Mouse (Mus musculus) testis, adult 2 months (tissue): ENCODE measurements around the gene Elmo2.

ENCODE experiments used
- CTCF ChIP-seq: fragments of 200-500 bp; IDR thresholded peaks from 2 replicates; pipeline ENCODE4 v1.5.1; 2012; ENCODE audit warnings: low read depth, mild to moderate bottlenecking, inconsistent platforms, low read length, moderate library complexity; ENCODE audit not compliant: control insufficient read depth, insufficient read depth, insufficient replicate concordance
- POLR2A ChIP-seq: fragments of 200-500 bp; IDR thresholded peaks from 2 replicates; pipeline ENCODE4 v1.6.1; 2012; ENCODE audit warnings: low read depth, mild to moderate bottlenecking, inconsistent platforms, low read length, moderate library complexity; ENCODE audit not compliant: control insufficient read depth

DNA sequence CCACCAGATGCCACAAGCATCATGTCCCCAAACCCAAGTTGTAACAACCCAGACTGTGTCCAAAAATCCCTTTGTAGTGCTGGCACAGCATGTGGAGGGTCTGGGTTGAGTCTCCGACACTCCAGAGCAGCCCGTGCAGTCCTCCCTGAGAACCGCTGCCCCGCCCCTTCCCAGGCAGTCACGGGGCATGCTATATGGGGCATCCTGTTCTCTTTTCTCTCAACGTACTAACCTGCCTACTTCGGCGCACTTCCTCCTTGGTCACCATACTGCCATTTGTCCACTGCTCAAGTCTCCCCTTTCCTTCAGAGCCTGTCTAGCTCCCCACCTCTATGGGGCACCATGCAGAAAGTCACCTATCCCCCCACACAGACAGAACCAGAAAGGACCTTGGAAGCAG, 40.7 kb downstream of the Elmo2 start:
- TF ChIP-seq CTCF (no peak), POLR2A (no peak)
